Mouse (Mus musculus): Measurements from ENCODE around the gene Khnyn.

Khnyn gene

DNA sequence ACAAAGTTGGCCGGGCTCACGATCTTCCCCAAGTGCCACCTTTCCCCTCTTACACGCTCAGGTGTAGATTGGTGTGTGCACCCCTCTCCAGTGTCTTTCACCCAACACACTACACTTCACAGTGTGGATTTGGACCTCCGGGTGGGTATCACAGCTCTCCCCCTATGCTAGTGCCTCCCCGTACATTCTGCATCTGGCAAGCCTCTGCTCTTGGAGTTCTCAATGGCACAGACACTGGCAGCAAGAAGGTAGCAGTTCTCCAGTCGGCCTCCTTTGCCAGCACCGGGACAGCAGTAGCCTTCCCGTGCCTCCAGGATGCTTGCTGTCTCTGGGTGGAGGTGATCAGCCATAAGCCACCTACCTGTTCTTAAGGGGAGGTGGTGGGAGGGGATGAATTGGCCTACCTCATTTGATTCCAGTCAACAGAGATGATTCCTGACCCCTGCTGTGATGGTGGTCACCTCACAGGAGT, 11.5 kb upstream of the Khnyn start:
- DNase-seq (ENCODE audit: low read depth in 1 of 2, low spot score in 2 of 2), result no peak

DNA sequence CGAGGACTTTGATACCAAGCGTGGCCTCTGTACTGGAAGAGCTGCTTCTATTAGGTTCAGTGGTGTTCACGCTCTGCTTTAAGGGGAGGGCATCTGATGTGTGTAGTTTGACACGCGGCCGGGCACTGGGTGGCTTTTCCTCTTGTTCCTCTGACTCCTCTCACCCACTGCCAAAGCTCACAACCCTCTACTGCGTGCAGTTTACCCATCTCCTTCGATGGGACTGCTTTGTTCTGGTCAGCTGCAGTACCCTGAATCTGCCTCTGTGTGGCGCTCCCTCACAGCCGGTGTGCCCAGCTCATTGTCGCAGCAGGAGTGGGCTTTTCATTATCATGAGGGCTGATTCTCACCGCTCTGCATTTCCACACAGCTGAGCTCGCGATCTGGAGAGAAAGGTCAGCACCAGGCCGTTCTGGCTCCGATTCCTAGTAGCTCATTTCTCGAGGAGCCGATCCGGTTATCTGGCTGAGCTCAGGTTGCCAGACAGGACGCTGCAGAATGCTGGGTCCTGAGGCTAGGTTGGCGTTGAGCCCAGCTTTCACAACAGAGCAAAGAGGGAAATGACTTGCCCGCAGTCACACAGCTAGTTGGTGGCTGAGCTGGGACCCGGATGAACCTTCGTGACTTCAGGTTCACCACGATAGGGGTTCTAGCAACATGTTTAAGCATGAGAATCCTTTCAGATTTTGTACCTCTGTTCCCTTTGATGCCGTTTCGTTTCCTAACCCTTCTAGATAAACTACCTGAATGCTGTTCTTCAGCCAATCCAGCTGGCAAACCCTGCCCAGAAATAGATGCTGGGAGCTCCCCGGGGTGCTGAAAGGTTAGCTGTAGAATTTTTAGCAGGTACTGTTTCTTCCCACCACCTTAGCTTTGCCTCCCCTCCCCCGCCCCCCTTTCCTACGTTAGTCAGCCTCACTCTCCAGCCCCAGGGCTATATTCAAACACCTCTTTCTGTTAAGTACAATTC, 10.7 kb upstream of the Khnyn start:
- DNase-seq (ENCODE audit: low read depth in 1 of 2, low spot score in 2 of 2), result peak in 1 of 2 experiments; percentile 71

DNA sequence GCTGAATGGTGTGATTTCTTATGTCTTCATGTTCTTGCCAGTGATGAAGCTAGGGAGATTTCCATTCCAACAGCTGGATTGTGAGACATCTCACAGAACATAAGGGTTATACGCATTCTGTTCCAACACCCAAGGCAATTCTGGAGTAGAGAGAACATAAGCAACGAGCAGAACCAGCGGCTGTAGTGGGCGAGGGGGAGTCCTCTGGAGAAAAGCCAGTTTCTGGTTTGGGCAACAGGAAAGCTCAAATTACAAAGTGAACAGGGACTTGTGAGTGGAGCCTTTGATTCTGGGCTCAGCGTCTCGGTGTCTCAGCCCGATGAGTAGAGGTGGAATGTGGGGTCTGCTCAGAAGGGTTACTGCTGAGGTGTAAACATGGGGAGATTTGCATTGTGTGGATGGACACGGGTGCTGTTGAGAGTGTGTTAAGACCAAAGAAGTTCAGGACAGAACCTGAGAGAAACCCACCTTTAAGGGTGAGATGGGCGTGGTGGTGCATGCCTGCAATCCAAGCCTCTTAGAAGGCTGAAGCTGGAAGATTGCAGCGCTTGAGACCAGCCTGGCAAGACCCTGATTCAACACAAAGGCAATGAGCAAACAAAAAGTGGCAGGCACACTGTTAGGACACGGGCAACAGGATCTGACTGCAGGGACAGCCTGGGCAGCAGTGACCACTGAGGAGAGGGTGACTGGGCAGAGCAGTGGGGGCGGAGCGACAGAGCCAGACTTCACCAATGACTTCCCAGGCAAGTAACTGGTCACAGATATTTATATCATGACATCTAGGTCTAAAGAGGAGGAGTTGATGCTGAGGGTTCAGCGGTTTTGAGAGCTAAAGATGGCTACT, 7.1 kb upstream of the Khnyn start:
- no peak for DNase-seq (ENCODE audit: low read depth in 1 of 2, low spot score in 2 of 2)

DNA sequence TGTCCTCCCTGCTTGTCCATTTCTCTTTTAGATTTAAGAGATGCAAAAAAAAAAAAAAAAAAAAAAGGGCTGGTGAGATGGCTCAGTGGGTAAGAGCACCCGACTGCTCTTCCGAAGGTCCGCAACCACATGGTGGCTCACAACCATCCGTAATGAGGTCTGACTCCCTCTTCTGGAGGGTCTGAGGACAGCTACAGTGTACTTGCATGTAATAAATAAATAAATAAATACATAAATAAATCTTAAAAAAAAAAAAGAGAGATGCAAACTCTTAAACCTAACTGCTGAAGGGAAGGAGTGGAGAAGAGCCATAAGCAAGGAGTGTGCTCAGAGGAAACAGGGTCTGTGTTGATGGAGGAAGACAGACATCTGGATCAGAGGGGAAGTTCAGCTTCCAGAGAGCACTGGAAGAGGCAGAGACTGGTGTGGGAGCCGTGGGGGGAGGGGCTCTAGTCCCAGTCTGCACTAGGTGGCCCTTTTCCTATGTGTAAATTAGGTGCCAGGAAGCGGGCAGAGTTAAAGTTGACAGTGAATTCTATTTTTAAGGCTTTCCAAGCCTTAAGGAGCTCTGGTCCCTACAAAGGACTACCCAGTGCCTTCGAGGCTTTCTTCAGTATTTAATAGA, 6.3 kb upstream of the Khnyn start:
- DNase-seq (ENCODE audit: low read depth in 1 of 2, low spot score in 2 of 2), result no peak

DNA sequence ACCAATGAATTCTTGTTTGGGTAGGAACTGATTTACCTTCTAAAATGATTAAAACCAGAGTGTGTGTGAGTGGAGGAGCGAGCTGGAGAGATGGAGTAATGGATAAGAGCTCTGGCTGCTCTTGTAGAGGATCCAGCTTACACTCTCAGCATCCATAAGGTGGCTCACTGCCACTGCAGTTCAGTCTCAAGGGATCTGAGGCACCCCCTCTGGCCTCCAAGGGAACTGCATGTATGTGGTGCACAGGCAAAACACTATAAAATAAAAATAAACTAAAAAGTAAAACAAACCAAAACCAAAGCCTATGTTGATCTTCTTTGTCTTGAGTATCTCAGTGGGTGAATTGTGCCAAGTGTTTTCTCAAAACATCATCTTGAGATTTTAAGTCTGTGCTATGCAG, 5.1 kb upstream of the Khnyn start:
- DNase-seq (ENCODE audit: low read depth in 1 of 2, low spot score in 2 of 2), result peak in 1 of 2 experiments; percentile 63

DNA sequence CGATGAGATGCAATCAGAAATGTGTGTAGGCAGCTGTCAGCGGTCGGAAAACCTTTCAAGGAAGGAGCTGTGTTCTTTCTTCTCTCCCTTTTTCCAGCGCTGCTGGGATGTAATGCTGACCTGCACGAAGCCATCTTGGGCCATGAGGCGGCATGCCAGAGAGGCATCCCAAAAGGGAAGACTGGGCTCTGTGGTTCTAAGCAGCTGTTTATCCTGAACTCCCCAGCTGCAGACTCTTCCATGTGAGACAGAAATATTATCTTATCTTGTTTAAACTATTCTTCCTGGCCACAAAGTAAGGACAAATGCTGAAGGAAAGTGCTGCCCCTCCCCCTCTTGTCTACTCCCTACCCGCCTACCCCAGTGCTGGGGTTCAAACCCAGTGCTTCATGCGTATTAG, 3.8 kb upstream of the Khnyn start:
- DNase-seq (ENCODE audit: low read depth in 1 of 2, low spot score in 2 of 2), result no peak

DNA sequence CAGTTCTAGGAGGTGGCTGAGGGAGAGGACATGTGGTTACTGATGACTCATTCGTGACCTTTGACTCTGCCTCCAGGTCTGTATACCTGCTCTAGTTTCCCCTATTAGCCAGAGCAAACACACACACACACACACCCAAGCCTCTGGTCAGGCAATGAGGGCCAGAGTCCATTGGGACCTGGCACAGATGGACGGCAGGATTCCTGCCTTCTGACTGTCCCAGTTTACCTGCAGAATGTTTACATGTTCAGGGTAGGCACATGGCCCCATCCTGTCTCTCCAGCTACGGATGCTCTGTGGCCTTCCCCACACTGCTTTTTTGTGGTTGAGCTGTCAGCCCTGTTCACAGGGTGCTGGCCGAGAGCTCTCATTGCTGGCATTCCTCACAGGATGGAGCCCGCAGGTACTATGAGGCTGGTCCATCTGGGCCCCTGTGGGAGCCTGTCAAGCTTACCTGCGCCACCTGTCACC, 2.5 kb upstream of the Khnyn start:
- DNase-seq (ENCODE audit: low read depth in 1 of 2, low spot score in 2 of 2), result no peak

DNA sequence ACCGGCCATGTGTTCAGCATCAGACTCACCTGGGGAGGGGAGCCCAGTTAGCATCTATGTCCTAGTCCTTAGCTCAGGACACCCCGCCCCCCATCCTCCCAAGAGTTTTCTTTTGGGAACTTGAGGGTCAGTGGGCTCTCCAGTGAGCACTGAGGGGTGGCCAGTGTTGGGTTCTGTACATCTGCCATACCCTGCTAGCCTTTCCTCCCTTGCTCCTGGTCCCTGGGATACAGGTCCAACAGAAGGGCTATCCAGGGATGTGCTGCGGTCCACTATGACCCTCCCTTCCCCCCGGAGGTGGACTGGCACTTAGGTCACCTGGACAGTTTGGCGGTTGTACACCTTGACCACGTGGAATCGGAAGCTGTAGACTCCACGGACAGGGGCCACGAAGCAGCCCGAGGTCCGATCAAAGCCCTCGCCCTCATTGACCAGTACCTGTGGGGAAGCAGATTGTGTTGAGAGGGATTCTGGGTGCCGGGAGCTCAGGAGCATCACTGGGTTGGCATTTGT, 1.5 kb upstream of the Khnyn start:
- DNase-seq (ENCODE audit: low read depth in 1 of 2, low spot score in 2 of 2), result no peak

DNA sequence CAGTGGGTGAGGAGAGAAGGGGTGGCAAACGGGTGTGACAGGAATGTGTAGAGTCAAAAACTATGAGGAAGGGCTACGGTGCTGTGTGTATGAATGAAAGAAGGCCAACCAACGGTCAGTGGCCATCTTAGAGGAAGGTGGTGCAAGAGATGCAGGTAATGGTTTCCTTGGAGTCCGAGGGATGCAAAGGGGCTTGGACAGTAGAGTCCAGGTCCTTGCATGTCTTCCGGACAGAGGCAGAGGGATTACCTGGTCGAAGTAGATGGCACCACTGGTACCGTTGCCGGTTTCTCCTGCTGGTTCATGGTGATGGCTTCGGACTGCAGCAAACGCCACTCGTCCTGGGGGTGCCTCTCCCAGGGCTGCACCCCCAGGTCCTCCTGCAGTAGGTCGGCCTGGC, 1.1 kb upstream of the Khnyn start:
- DNase-seq (ENCODE audit: low read depth in 1 of 2, low spot score in 2 of 2), result no peak

DNA sequence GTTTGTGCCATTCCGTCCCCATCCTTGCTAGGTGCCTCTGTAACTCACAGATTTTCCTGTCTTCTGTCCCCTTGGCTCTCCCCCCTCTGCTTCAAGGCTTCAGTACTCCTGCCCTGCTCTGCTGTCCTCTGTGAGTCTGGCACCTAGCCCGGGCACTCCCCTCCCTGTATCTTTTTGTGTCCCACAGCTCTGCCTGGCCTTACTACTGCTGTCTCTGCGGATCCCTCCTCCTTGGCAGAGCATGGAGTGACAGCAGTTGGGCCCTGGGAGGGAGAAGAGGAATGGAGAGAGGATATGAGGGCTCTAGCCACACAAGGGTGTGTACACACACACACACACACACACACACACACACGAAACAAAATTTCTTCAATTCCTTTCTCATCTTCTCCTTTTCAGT, 581 bp upstream of the Khnyn start, which contains the start of gene Cbln3:
Gene Cbln3, minus strand, starts transcription at position 227 of the 400 bp plus-strand sequence.
- no peak for DNase-seq (ENCODE audit: low read depth in 1 of 2, low spot score in 2 of 2)

DNA sequence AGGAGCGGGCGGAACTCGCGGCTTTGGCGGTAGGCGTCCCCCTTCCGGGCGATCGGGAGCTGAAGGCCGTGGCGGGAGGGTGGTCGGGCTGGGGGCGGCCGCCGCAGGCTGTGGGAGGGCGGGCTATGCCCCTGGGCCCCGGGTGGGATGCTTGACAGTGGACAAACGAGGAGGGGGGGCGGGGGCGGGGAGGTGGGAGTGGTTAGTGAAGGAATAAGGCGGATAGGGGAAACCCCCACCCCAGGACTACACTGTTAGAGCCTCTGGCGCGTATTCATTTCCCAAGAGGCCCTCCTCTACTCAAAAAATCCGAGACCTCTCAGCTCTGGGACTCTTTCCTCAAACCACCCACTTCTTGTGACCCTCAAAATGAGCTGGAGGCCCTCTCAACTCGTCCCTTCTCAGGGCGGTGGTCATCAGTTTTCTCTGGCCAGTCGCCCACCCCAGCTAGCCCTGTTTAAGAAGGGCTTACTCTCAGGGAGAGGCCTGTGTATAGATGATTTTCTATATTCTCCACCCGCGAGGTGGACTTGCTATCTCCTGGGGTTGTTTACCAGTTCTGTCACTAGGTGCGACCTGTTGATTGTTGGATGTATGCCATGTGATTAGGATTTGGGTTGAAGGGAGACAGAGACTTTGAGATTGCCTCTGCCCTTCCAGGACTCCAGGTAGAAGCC, 505 bp downstream of the Khnyn start:
- DNase-seq (ENCODE audit: low read depth in 1 of 2, low spot score in 2 of 2), result no peak

DNA sequence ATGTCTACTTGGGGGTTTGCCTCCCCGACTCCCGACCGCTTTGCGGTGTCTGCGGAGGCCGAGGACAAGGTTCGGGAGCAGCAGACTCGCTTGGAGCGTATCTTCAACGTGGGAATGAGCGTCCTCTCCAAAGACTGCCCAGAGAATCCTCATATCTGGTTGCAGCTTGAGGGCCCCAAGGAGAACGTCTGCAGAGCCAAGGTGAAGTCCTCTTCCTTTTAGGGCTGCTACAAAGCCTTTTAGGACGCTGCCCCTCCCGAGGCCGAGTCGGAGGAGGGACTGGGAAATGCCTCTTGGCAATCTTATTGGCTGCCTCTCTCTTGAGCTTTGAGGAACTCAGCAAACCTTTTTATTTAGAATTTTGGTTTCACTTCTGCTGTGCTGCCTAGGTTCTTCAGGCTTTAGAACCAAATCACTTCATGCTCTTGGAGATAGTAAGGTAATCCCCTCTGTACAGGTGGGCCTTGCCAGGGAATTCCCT, 1.1 kb downstream of the Khnyn start:
- DNase-seq (ENCODE audit: low read depth in 1 of 2, low spot score in 2 of 2), result peak; percentile 64 to 68

DNA sequence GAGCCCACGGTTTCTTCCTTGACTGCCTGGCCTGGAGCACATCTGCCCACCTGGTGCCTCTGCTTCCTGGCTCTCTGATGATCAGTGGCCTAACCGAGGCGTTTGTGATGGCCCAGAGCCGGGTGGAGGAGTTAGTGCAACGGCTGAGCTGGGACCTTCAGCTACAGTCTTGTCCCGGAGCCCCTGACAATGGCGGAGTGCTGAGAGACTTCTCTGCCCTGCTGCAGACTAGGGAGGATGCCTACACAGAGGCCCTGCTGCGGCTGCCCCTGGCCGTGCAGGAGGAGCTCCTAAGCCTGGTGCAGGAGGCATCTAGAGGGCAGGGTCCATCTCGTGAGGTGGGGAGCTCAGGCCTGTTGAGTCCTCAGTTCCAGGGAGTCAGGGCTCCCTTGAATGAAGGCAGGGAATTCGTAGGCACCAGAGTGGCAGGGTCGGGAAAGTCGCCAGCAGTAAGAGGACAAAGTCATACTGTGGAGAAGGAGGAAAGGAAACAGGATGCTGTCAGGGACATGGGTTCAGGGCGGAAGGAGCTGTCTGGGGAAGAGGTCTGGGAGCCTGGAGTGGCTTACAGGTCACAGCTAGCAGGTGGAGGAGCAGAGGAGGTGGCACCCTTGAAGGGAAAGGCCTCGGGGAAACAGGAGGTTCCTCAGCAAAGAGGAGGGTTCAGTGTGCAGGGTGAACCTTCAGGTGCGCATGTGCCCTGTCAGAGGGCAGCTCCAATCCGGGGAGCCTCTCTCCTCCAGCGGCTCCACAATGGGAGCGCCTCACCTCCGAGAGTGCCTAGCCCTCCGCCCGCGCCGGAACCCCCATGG, 2.0 kb downstream of the Khnyn start:
- DNase-seq (ENCODE audit: low read depth in 1 of 2, low spot score in 2 of 2), result no peak

DNA sequence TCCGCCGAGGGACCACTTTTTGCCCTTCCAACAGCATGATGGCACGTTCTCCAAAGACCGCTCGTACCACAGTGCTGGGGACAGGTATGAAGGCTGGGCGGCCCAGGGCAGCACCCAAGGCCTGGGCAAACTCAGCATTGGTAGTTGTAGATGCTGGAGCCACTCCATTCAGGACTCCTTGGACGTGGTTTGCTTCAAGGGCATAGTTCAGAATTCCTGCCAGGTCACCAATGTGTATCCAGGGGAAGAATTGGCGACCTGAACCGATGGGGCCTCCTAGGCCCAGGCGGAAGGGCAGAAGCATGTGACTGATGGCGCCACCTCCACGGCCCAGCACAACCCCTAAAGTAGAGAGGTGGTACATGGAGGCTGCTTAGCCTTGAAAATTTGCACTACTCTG, 12.9 kb downstream of the Khnyn start:
- no peak for DNase-seq (ENCODE audit: low read depth in 1 of 2, low spot score in 2 of 2)

DNA sequence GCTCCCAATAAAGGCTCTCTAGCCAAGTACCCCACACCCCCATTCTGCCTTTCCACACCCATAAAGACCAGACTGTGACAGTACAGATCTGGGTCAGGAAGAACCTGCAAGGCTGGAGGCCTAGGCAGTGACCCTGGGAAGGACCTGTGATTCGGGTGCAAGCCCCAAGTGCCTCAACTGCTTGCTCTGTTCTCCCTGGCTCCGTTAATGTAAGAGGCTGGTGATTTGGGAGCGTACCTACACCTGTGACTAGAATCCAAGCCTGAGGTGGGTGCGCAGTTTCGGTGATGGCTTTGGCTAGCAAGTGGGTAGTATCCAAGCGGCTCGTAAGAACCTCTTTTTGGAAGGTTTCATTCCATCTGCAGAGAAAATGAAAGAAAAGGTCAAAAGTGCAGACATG, 14.2 kb downstream of the Khnyn start:
- DNase-seq (ENCODE audit: low read depth in 1 of 2, low spot score in 2 of 2), result no peak

DNA sequence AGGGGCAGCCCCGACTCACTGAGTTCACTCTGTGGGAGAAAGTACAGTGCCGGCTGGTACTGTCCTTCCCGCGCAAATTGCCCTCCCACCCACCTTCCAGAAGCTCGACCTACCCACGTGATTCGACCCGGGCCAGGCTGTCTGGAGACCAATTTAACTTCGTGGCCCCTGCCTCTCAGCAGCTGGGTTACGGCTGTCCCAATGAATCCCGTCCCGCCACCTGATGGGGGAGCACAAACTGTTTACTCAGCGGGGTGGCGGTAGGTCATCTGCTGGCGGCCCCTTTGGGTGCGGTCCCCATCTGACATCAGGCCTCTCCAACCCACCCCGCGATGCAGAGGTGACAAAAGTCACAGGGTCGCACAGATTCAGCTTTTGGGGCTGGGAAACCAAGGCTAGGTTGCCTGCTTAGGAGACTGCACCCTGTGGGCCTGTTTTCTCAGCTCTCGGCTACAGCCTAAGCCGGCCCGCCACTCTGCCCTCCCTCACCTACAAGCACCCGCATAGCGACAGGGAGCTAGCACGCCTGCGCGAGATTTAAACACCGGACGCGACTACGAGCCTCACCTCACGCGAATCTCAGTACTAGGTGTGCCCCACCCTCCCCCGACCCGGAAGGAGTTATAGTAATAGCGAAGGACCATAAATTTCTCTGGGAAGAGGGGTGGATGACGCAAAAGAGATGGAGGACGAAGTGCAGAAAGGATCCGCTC, 15.1 kb downstream of the Khnyn start, which contains the start of gene Sdr39u1:
Gene Sdr39u1, minus strand, starts transcription at position 593 of the 713 bp plus-strand sequence.
- peak in 1 of 2 experiments; percentile 33 for DNase-seq (ENCODE audit: low read depth in 1 of 2, low spot score in 2 of 2)

DNA sequence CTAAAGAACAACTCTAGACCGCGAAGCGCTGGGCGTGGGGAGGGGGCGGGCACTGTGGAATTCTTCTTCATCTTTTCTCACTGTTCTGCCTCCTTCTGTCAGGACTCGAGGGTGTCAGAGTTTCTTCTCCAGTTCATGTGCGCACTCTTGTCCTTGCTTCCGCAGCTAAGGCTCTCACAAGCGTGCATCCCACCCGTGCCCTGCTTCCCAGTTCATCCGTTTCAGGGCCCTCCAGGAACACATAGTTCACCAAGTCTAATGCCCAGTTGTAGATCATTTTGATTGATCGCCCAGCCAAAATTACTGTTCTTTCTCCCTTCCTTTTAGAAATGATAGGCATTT, 15.6 kb downstream of the Khnyn start:
- DNase-seq (ENCODE audit: low read depth in 1 of 2, low spot score in 2 of 2), result no peak

DNA sequence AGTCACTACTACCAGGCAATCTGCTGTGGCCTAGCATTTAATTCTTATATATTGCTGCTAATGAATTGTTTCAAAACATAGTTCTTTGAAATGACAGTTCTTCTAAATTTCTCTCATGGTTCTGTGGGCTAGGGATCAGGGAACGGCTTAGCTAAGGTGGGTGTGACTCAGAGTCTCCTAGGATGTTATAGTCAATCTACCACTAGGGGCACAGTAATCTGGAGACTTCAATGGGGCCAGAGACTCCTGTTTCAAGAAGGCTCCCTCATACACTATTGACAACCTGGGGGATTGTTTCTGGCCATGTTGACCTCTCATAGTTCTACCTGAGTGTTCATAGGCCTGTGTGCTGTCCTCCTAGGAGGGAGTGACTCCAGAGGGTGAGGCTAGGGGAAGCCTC, 20.8 kb downstream of the Khnyn start:
- no peak for DNase-seq (ENCODE audit: low read depth in 1 of 2, low spot score in 2 of 2)

DNA sequence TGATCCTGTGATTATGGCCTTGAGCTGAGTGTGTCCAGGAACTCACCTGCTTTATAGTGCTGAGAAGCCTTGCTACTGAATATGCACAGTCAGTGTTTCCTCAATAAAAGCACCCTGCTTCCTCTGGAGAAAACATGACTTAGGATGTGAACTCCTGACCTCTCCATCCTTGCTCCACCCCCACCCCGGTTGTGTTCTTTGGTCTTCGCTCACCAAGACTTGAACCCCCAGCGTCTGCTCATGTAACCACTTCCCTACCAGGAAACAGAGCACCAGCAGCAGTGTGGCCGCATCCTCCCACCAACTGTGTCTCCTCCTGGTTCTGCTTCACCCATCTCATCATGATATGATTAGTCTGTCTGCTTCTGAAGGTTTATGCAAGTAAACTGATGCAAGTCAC, 28.7 kb downstream of the Khnyn start:
- DNase-seq (ENCODE audit: low read depth in 1 of 2, low spot score in 2 of 2), result no peak

All from monocyte, adult 2 months (primary cell).